Mouse (Mus musculus): Measurements from ENCODE around the gene Rgl1. TPM values are rescaled to one million over a fixed set of nuclear protein-coding genes. Genes with fewer than 3 reads are reported as not detected.
"Not testable (repeated sequence)": the region's sequence is repeated elsewhere in the genome, so short reads cannot be mapped to it uniquely, and the experiment has no call there.

Gene Rgl1
- polyA plus RNA-seq, 1 experiment = 3.0 TPM

- Histone ChIP-seq H3K4me1 (ENCODE audit: control insufficient read depth, insufficient read depth, low read length) (peaks cover 3% of the 10 kb centered on the region), H3K9me3 (replicated peaks; ENCODE audit: control insufficient read depth, insufficient read depth, low read length, poor library complexity, severe bottlenecking) (no peaks in the 10 kb centered on the region), H3K9ac (ENCODE audit: low read depth, poor library complexity, severe bottlenecking) (no peak overlapping the region), H3K4me3 (ENCODE audit: low read depth, low read length) (peak overlapping the region; percentile 15; the same call in 1 of the 2 replicates), H3K36me3 (ENCODE audit: control insufficient read depth, insufficient read depth, low read length, poor library complexity, severe bottlenecking) (no peaks in the 10 kb centered on the region), H3K27me3 (ENCODE audit: control insufficient read depth, insufficient read depth, low read length, poor library complexity, severe bottlenecking) (no peaks in the 10 kb centered on the region), H3K27ac (ENCODE audit: insufficient read depth, low read length) (peak overlapping the region; percentile 51)
- TF ChIP-seq POLR2A (IDR thresholded peaks at IDR 0.05; ENCODE audit: insufficient read depth, low read length) = no peak
- TF ChIP-seq CTCF (IDR thresholded peaks at IDR 0.05; ENCODE audit: low read depth, low read length) = peak; percentile 55
- TF ChIP-seq EP300 (IDR thresholded peaks at IDR 0.05; ENCODE audit: insufficient read depth, low read depth, low read length) = no peak
Measured at GRCm38 (mm10) chr1:152790254-152790653, 24.1 kb upstream of the Rgl1 start.

GRCm38 (mm10) chr1:152788121-152788660, 22.0 kb upstream of the Rgl1 start:
- no peak for TF ChIP-seq POLR2A (IDR thresholded peaks at IDR 0.05; ENCODE audit: insufficient read depth, low read length)
- TF ChIP-seq EP300 (IDR thresholded peaks at IDR 0.05; ENCODE audit: insufficient read depth, low read depth, low read length) = no peak
- no peak for TF ChIP-seq CTCF (IDR thresholded peaks at IDR 0.05; ENCODE audit: low read depth, low read length)
- no peak overlapping the region for H3K27ac ChIP-seq (ENCODE audit: insufficient read depth, low read length)
- H3K4me3 ChIP-seq (ENCODE audit: low read depth, low read length) = no peak overlapping the region
- no peaks in the 10 kb centered on the region for H3K9me3 ChIP-seq (replicated peaks; ENCODE audit: control insufficient read depth, insufficient read depth, low read length, poor library complexity, severe bottlenecking)
- H3K9ac ChIP-seq (ENCODE audit: low read depth, poor library complexity, severe bottlenecking) = no peak overlapping the region
- H3K27me3 ChIP-seq (ENCODE audit: control insufficient read depth, insufficient read depth, low read length, poor library complexity, severe bottlenecking) = no peaks in the 10 kb centered on the region
- H3K4me1 ChIP-seq (ENCODE audit: control insufficient read depth, insufficient read depth, low read length) = no peaks in the 10 kb centered on the region
- no peaks in the 10 kb centered on the region for H3K36me3 ChIP-seq (ENCODE audit: control insufficient read depth, insufficient read depth, low read length, poor library complexity, severe bottlenecking)

DNA sequence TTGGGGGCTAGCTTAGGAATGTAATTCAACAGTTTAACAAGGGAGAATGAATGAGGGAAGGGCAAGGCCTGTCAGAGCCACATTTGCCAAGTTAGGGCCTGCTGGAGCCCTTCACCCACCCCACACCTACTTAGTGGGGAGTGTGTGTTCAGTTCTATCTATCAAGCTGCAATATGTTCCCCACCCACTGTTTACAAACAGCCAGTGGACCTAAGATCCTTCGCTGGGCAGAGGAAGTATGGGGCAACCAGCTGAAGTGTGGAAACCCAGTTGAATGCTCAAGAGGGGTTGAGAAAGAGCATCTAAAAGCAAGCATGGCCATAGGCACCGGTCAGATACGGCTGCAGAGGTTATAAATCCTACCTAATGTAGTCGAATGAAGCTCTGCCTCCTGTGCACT, 20.8 kb upstream of the Rgl1 start:
- Histone ChIP-seq H3K27me3 (ENCODE audit: control insufficient read depth, insufficient read depth, low read length, poor library complexity, severe bottlenecking) (no peaks in the 10 kb centered on the region), H3K4me3 (ENCODE audit: low read depth, low read length) (no peak overlapping the region), H3K9ac (ENCODE audit: low read depth, poor library complexity, severe bottlenecking) (no peak overlapping the region), H3K36me3 (ENCODE audit: control insufficient read depth, insufficient read depth, low read length, poor library complexity, severe bottlenecking) (no peaks in the 10 kb centered on the region), H3K27ac (ENCODE audit: insufficient read depth, low read length) (no peak overlapping the region), H3K4me1 (ENCODE audit: control insufficient read depth, insufficient read depth, low read length) (no peaks in the 10 kb centered on the region), H3K9me3 (replicated peaks; ENCODE audit: control insufficient read depth, insufficient read depth, low read length, poor library complexity, severe bottlenecking) (no peaks in the 10 kb centered on the region)
- TF ChIP-seq EP300 (IDR thresholded peaks at IDR 0.05; ENCODE audit: insufficient read depth, low read depth, low read length) = no peak
- TF ChIP-seq POLR2A (IDR thresholded peaks at IDR 0.05; ENCODE audit: insufficient read depth, low read length) = no peak
- TF ChIP-seq CTCF (IDR thresholded peaks at IDR 0.05; ENCODE audit: low read depth, low read length) = no peak

DNA sequence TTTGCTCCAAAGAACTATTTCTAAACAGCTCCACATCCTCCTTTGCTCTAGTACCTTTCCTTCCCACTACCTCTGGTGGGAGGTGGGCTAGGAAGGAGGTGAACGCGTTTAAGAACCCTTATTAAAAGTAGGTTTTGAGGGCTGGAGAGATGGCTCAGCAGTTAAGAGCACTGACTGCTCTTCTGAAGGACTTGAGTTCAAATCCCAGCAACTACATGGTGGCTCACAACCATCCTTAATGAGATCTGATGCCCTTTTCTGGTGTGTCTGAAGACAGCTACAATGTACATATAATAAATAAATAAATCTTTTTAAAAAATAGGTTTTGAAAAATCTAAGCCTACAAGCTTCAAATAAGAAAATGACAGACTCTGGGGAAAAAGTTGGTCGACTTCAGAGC, 19.3 kb upstream of the Rgl1 start:
- H3K36me3 ChIP-seq (ENCODE audit: control insufficient read depth, insufficient read depth, low read length, poor library complexity, severe bottlenecking); H3K9ac ChIP-seq (ENCODE audit: low read depth, poor library complexity, severe bottlenecking); H3K27ac ChIP-seq (ENCODE audit: insufficient read depth, low read length); H3K4me3 ChIP-seq (ENCODE audit: low read depth, low read length); H3K9me3 ChIP-seq (replicated peaks; ENCODE audit: control insufficient read depth, insufficient read depth, low read length, poor library complexity, severe bottlenecking); H3K27me3 ChIP-seq (ENCODE audit: control insufficient read depth, insufficient read depth, low read length, poor library complexity, severe bottlenecking); H3K4me1 ChIP-seq (ENCODE audit: control insufficient read depth, insufficient read depth, low read length): not testable (repeated sequence)

GRCm38 (mm10) chr1:152784620-152785019, 18.5 kb upstream of the Rgl1 start:
- no peaks in the 10 kb centered on the region for H3K9me3 ChIP-seq (replicated peaks; ENCODE audit: control insufficient read depth, insufficient read depth, low read length, poor library complexity, severe bottlenecking)
- no peak overlapping the region for H3K9ac ChIP-seq (ENCODE audit: low read depth, poor library complexity, severe bottlenecking)
- H3K4me1 ChIP-seq (ENCODE audit: control insufficient read depth, insufficient read depth, low read length) = no peaks in the 10 kb centered on the region
- H3K27me3 ChIP-seq (ENCODE audit: control insufficient read depth, insufficient read depth, low read length, poor library complexity, severe bottlenecking) = no peaks in the 10 kb centered on the region
- no peaks in the 10 kb centered on the region for H3K36me3 ChIP-seq (ENCODE audit: control insufficient read depth, insufficient read depth, low read length, poor library complexity, severe bottlenecking)
- TF ChIP-seq CTCF (IDR thresholded peaks at IDR 0.05; ENCODE audit: low read depth, low read length) (no peak), EP300 (IDR thresholded peaks at IDR 0.05; ENCODE audit: insufficient read depth, low read depth, low read length) (no peak)
- H3K27ac ChIP-seq (ENCODE audit: insufficient read depth, low read length) = no peak overlapping the region
- H3K4me3 ChIP-seq (ENCODE audit: low read depth, low read length) = no peak overlapping the region

GRCm38 (mm10) chr1:152779071-152779737, 13.1 kb upstream of the Rgl1 start:
- no peak overlapping the region for H3K4me3 ChIP-seq (ENCODE audit: low read depth, low read length)
- no peaks in the 10 kb centered on the region for H3K4me1 ChIP-seq (ENCODE audit: control insufficient read depth, insufficient read depth, low read length)
- H3K27ac ChIP-seq (ENCODE audit: insufficient read depth, low read length) = no peak overlapping the region
- no peak overlapping the region for H3K9ac ChIP-seq (ENCODE audit: low read depth, poor library complexity, severe bottlenecking)
- H3K9me3 ChIP-seq (replicated peaks; ENCODE audit: control insufficient read depth, insufficient read depth, low read length, poor library complexity, severe bottlenecking) = no peaks in the 10 kb centered on the region
- H3K27me3 ChIP-seq (ENCODE audit: control insufficient read depth, insufficient read depth, low read length, poor library complexity, severe bottlenecking) = no peaks in the 10 kb centered on the region
- TF ChIP-seq POLR2A (IDR thresholded peaks at IDR 0.05; ENCODE audit: insufficient read depth, low read length) = no peak
- no peak for TF ChIP-seq EP300 (IDR thresholded peaks at IDR 0.05; ENCODE audit: insufficient read depth, low read depth, low read length)
- peak; percentile 96 for TF ChIP-seq CTCF (IDR thresholded peaks at IDR 0.05; ENCODE audit: low read depth, low read length)
- peaks cover under 1% of the 10 kb centered on the region; the same call in 1 of the 2 replicates for H3K36me3 ChIP-seq (ENCODE audit: control insufficient read depth, insufficient read depth, low read length, poor library complexity, severe bottlenecking)

DNA sequence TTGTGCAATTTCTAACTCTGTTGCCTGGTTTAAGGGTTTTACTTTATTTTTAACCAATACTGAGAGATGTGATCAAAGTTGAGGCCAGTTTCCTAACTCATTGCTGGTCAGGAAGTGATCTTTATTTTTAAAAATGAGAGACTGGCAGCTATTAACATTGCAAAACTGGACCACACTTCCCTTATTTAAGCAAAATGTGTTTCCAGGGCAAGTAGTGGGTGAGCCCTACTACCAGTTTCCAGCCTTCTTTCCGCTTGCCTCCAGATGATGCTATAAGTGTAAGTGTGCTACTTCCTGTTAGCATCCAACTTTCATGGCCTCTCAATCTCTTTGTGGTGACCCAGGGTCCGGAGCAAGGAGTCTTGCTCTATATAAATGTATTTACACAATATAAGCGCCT, 8.4 kb upstream of the Rgl1 start:
- H3K4me3 ChIP-seq (ENCODE audit: low read depth, low read length); H3K9ac ChIP-seq (ENCODE audit: low read depth, poor library complexity, severe bottlenecking); H3K9me3 ChIP-seq (replicated peaks; ENCODE audit: control insufficient read depth, insufficient read depth, low read length, poor library complexity, severe bottlenecking); H3K27me3 ChIP-seq (ENCODE audit: control insufficient read depth, insufficient read depth, low read length, poor library complexity, severe bottlenecking); H3K27ac ChIP-seq (ENCODE audit: insufficient read depth, low read length); H3K4me1 ChIP-seq (ENCODE audit: control insufficient read depth, insufficient read depth, low read length): not testable (repeated sequence)
- H3K36me3 ChIP-seq (ENCODE audit: control insufficient read depth, insufficient read depth, low read length, poor library complexity, severe bottlenecking) = peaks cover 41% of the 10 kb centered on the region
